Mouse (Mus musculus): ENCODE data around the gene Slc23a4. TPM values are rescaled to one million over a fixed set of nuclear protein-coding genes. Genes with fewer than 3 reads are reported as not detected.

The Slc23a4 gene
- polyA plus RNA-seq, 1 experiment from 2014 or later, result 0.91 TPM

DNA sequence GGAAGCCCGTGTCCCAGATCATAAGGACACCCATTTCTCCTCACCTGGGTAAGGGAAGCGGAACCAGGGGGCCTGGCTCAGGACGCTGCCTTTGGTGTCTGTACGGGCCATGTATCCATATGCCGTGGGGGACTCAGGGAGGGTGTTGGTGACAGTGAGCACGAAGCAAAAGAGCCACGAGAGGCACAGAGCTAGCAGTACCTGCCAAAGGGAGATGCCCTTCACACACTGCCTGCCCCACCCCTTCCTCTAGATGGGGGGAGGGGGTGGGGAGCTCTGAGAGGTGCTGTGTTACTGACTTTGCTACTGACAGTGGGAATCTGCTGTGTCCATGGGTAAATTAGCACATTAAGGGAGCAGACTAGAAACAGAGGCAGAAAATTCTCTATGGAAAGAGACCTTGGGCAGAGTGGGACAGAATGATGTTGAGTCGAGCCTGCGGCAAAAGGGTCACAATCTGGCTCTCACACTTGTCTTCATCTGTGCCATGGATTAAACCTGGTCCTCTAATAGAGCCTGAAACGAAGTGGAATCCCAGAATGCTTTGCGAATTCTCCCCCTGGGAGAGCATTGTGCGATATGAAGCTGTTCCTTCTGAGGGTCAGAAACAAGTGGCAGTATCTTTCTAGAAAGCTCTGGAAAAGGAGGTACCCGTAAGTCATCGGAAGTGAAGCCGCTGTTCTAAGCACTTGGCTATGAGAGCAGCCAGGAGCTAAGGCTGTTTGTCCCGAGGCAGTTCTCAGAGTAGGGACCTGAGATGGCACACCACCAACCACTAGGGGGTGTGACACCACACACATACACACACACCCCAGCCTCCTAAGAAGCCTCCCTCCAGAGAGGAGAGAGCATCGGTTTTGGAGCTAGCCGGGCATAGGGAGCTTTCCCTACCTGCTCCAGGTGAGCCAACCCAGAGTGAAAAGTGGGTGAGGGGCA is 33.0 kb downstream of the Slc23a4 start:
- H3K4me2 ChIP-seq (replicated peaks), result peak overlapping the region; percentile 12; the same call in 1 of the 2 replicates
- no peak overlapping the region for H3K9ac ChIP-seq
- no peak overlapping the region for H3K4me3 ChIP-seq
- H3K36me3 ChIP-seq, result no peaks in the 10 kb centered on the region
- no peaks in the 10 kb centered on the region for H3K4me1 ChIP-seq
- no peaks in the 10 kb centered on the region for H3K9me3 ChIP-seq
- H3K27me3 ChIP-seq, result no peaks in the 10 kb centered on the region
- WGBS, result 49% methylated on average over 18 of the region's 18 CpGs
- peak; percentile 71 for ATAC-seq (ENCODE audit: insufficient number of reproducible peaks, insufficient read depth, low FRiP score, low TSS enrichment)
- H3K27ac ChIP-seq, result no peak overlapping the region

- Histone ChIP-seq H3K9me3 (no peaks in the 10 kb centered on the region), H3K36me3 (no peaks in the 10 kb centered on the region), H3K4me2 (replicated peaks) (no peak overlapping the region), H3K9ac (no peak overlapping the region), H3K27ac (no peak overlapping the region), H3K4me1 (0 out of 2 replicates have a peak, but pooled peaks cover 4% of the 10 kb centered on the region), H3K4me3 (no peak overlapping the region), H3K27me3 (peaks cover 11% of the 10 kb centered on the region; the same call in 1 of the 2 replicates)
- 67% methylated on average over 7 of the region's 7 CpGs for WGBS
- ATAC-seq (ENCODE audit: insufficient number of reproducible peaks, insufficient read depth, low FRiP score, low TSS enrichment), result no peak
Observed at GRCm38 (mm10) chr6:34951956-34952667, 36.1 kb downstream of the Slc23a4 start.

- no peak overlapping the region for H3K4me3 ChIP-seq
- no peak overlapping the region for H3K9ac ChIP-seq
- no peak overlapping the region for H3K4me2 ChIP-seq (replicated peaks)
- H3K27ac ChIP-seq, result no peak overlapping the region
- H3K27me3 ChIP-seq, result peaks cover 11% of the 10 kb centered on the region; the same call in 1 of the 2 replicates
- H3K4me1 ChIP-seq, result 0 out of 2 replicates have a peak, but pooled peaks cover 4% of the 10 kb centered on the region
- 88% methylated on average over 7 of the region's 7 CpGs for WGBS
- ATAC-seq (ENCODE audit: insufficient number of reproducible peaks, insufficient read depth, low FRiP score, low TSS enrichment), result no peak
- H3K36me3 ChIP-seq, result no peaks in the 10 kb centered on the region
- no peaks in the 10 kb centered on the region for H3K9me3 ChIP-seq
Observed at GRCm38 (mm10) chr6:34951518-34951917, 36.7 kb downstream of the Slc23a4 start.

GRCm38 (mm10) chr6:34948461-34948860 is 39.7 kb downstream of the Slc23a4 start:
- Histone ChIP-seq H3K27ac (no peak overlapping the region), H3K27me3 (peaks cover 11% of the 10 kb centered on the region; the same call in 1 of the 2 replicates), H3K36me3 (no peaks in the 10 kb centered on the region), H3K4me2 (replicated peaks) (peak overlapping the region; percentile 44), H3K4me3 (peak overlapping the region; percentile 25; the same call in 1 of the 2 replicates), H3K4me1 (peaks cover 14% of the 10 kb centered on the region; the same call in 1 of the 2 replicates), H3K9me3 (no peaks in the 10 kb centered on the region), H3K9ac (no peak overlapping the region)
- ATAC-seq (ENCODE audit: insufficient number of reproducible peaks, insufficient read depth, low FRiP score, low TSS enrichment), result 0 out of 2 replicates have a peak, but pooled peaks have one; percentile 25
- WGBS, result 12% methylated on average over 11 of the region's 11 CpGs

DNA sequence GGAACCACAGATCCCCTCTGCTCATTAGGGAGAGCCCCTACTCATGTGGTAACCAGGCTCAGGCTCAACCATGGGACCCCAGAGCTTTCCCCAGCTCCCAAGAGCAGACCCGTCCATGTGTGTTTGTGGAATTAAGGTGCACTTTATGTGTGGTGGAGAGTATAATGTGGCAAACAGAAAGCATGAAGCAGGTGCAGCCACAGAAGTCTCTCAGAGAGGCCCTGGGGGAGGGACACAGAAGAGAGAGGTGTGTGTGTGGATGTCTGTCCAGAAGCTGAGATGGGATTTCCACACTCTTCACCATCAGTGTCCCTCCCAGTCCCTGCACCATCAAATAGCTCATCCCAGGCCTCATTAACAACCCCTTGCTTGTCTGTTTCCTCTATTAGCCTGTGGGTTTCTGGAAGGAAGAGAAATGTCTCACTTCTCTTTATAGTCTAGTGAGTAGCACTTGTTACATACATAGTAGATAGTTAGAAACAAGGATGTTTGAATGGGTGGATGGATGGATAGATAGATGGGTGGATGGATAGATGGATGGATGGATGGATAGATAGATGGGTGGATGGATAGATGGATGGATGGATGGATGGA is 41.6 kb downstream of the Slc23a4 start:
- WGBS, result 87% methylated on average over 1 of the region's 1 CpGs
- Histone ChIP-seq H3K4me1 (peaks cover 14% of the 10 kb centered on the region; the same call in 1 of the 2 replicates), H3K4me2 (replicated peaks) (no peak overlapping the region), H3K27me3 (peaks cover 11% of the 10 kb centered on the region; the same call in 1 of the 2 replicates), H3K4me3 (no peak overlapping the region), H3K36me3 (no peaks in the 10 kb centered on the region), H3K9ac (no peak overlapping the region), H3K9me3 (no peaks in the 10 kb centered on the region), H3K27ac (no peak overlapping the region)
- no peak for ATAC-seq (ENCODE audit: insufficient number of reproducible peaks, insufficient read depth, low FRiP score, low TSS enrichment)

- peaks cover 16% of the 10 kb centered on the region; the same call in 1 of the 2 replicates for H3K4me1 ChIP-seq
- H3K9me3 ChIP-seq, result no peaks in the 10 kb centered on the region
- 76% methylated on average over 5 of the region's 5 CpGs for WGBS
- no peak overlapping the region for H3K4me3 ChIP-seq
- peaks cover 5% of the 10 kb centered on the region; the same call in 1 of the 2 replicates for H3K27me3 ChIP-seq
- H3K36me3 ChIP-seq, result no peaks in the 10 kb centered on the region
- H3K4me2 ChIP-seq (replicated peaks), result no peak overlapping the region
- no peak for ATAC-seq (ENCODE audit: insufficient number of reproducible peaks, insufficient read depth, low FRiP score, low TSS enrichment)
- no peak overlapping the region for H3K9ac ChIP-seq
- H3K27ac ChIP-seq, result no peak overlapping the region
Observed at GRCm38 (mm10) chr6:34943499-34943898, 44.7 kb downstream of the Slc23a4 start.

GRCm38 (mm10) chr6:34942446-34942845 is 45.8 kb downstream of the Slc23a4 start:
- no peaks in the 10 kb centered on the region for H3K36me3 ChIP-seq
- WGBS, result 89% methylated on average over 9 of the region's 9 CpGs
- no peak overlapping the region for H3K4me3 ChIP-seq
- H3K27ac ChIP-seq, result no peak overlapping the region
- no peak overlapping the region for H3K9ac ChIP-seq
- no peak overlapping the region for H3K4me2 ChIP-seq (replicated peaks)
- no peak for ATAC-seq (ENCODE audit: insufficient number of reproducible peaks, insufficient read depth, low FRiP score, low TSS enrichment)
- no peaks in the 10 kb centered on the region for H3K9me3 ChIP-seq
- no peaks in the 10 kb centered on the region for H3K27me3 ChIP-seq
- peaks cover 14% of the 10 kb centered on the region; the same call in 1 of the 2 replicates for H3K4me1 ChIP-seq

DNA sequence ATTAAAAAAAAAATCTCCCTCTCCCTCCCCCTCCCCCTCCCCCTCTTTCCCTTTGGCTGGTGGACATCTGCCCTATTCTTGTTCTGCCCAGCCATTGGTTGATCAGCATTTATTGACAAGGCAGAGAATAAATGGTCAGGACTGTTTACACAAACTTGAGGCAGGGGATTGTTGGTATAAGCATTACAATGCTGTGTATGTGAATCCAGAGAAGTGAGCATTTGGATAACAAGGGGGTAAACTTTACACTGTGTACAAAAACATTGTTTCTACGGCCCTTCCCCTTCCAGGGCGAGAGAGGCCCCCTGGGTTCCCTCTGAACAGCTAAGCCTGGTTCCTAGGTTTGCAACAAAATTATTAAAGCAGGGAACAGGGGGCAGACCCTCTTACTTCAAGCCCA is 46.7 kb downstream of the Slc23a4 start:
- H3K4me1 ChIP-seq, result peaks cover 14% of the 10 kb centered on the region; the same call in 1 of the 2 replicates

GRCm38 (mm10) chr6:34939451-34939850 is 48.8 kb downstream of the Slc23a4 start:
- WGBS, result 89% methylated on average over 8 of the region's 8 CpGs
- Histone ChIP-seq H3K4me1 (peaks cover 9% of the 10 kb centered on the region; the same call in 1 of the 2 replicates), H3K27ac (no peak overlapping the region), H3K4me2 (replicated peaks) (no peak overlapping the region), H3K9ac (no peak overlapping the region), H3K27me3 (no peaks in the 10 kb centered on the region), H3K4me3 (no peak overlapping the region), H3K36me3 (no peaks in the 10 kb centered on the region), H3K9me3 (no peaks in the 10 kb centered on the region)
- ATAC-seq (ENCODE audit: insufficient number of reproducible peaks, insufficient read depth, low FRiP score, low TSS enrichment), result no peak

More for the DNA sequence above, 46.7 kb downstream of the Slc23a4 start:
- Histone ChIP-seq H3K27ac (no peak overlapping the region), H3K9ac (no peak overlapping the region), H3K4me2 (replicated peaks) (no peak overlapping the region), H3K9me3 (no peaks in the 10 kb centered on the region), H3K27me3 (no peaks in the 10 kb centered on the region), H3K36me3 (no peaks in the 10 kb centered on the region), H3K4me3 (no peak overlapping the region)
- no peak for ATAC-seq (ENCODE audit: insufficient number of reproducible peaks, insufficient read depth, low FRiP score, low TSS enrichment)
- WGBS, result 74% methylated on average over 2 of the region's 2 CpGs

GRCm38 (mm10) chr6:34938929-34939325 is 49.3 kb downstream of the Slc23a4 start:
- H3K9ac ChIP-seq, result no peak overlapping the region
- H3K4me3 ChIP-seq, result no peak overlapping the region
- ATAC-seq (ENCODE audit: insufficient number of reproducible peaks, insufficient read depth, low FRiP score, low TSS enrichment), result no peak
- no peak overlapping the region for H3K27ac ChIP-seq
- no peaks in the 10 kb centered on the region for H3K36me3 ChIP-seq
- H3K4me2 ChIP-seq (replicated peaks), result no peak overlapping the region
- 40% methylated on average over 4 of the region's 4 CpGs for WGBS
- no peaks in the 10 kb centered on the region for H3K9me3 ChIP-seq
- H3K4me1 ChIP-seq, result 0 out of 2 replicates have a peak, but pooled peaks cover 5% of the 10 kb centered on the region
- no peaks in the 10 kb centered on the region for H3K27me3 ChIP-seq

- Histone ChIP-seq H3K36me3 (no peaks in the 10 kb centered on the region), H3K9me3 (no peaks in the 10 kb centered on the region), H3K27me3 (no peaks in the 10 kb centered on the region), H3K27ac (no peak overlapping the region), H3K9ac (no peak overlapping the region), H3K4me1 (0 out of 2 replicates have a peak, but pooled peaks cover 5% of the 10 kb centered on the region), H3K4me2 (replicated peaks) (no peak overlapping the region), H3K4me3 (no peak overlapping the region)
- WGBS, result 67% methylated on average over 7 of the region's 7 CpGs
- ATAC-seq (ENCODE audit: insufficient number of reproducible peaks, insufficient read depth, low FRiP score, low TSS enrichment), result no peak
Observed at GRCm38 (mm10) chr6:34938280-34938928, 49.8 kb downstream of the Slc23a4 start.

All from embryonic facial prominence, embryonic 12.5 days (tissue).